Mouse (Mus musculus) neural tube, embryonic 11.5 days (tissue): ENCODE results near the gene Cdk14. TPM values are rescaled to one million over a fixed set of nuclear protein-coding genes. Genes with fewer than 3 reads are reported as not detected.

Source experiments
- ATAC-seq: fragments of 200-750 bp; cut with Nextera tagmentation; 2 replicates; pipeline ENCODE4 v1.8.0; 2017; ENCODE audit warnings: moderate number of reproducible peaks, mild to moderate bottlenecking, moderate TSS enrichment, moderate library complexity; ENCODE audit not compliant: insufficient read depth, low FRiP score, low TSS enrichment
- DNase-seq: peaks from one replicate; pipeline ENCODE4 v3.0.0-alpha.2; 2015; ENCODE audit warnings: low spot score
- H3K27ac ChIP-seq: fragments of 300-500 bp; sonication (generic); 2 replicates; pipeline ENCODE4 v1.5.1; 2014; ENCODE audit warnings: low read depth, mild to moderate bottlenecking, low read length
- H3K27me3 ChIP-seq: fragments of 300-500 bp; sonication (generic); 2 replicates; pipeline ENCODE4 v1.6.1; 2014; ENCODE audit warnings: mild to moderate bottlenecking, low read length, mixed read lengths; ENCODE audit not compliant: control insufficient read depth, insufficient read depth
- H3K36me3 ChIP-seq: fragments of 300-500 bp; sonication (generic); 2 replicates; pipeline ENCODE4 v1.6.1; 2014; ENCODE audit warnings: mild to moderate bottlenecking, low read length, moderate library complexity, mixed read lengths; ENCODE audit not compliant: control insufficient read depth, insufficient read depth
- H3K4me1 ChIP-seq: fragments of 300-500 bp; sonication (generic); 2 replicates; pipeline ENCODE4 v1.6.1; 2014; ENCODE audit warnings: low read length, mixed read lengths; ENCODE audit not compliant: control insufficient read depth, insufficient read depth
- H3K4me2 ChIP-seq: fragments of 300-500 bp; sonication (generic); 2 replicates; pipeline ENCODE4 v1.6.1; 2014; ENCODE audit warnings: low read depth, mild to moderate bottlenecking, moderate library complexity
- H3K4me3 ChIP-seq: fragments of 300-500 bp; sonication (generic); 2 replicates; pipeline ENCODE4 v1.5.1; 2014; ENCODE audit warnings: low read depth, low read length
- H3K9ac ChIP-seq: fragments of 300-500 bp; sonication (generic); 2 replicates; pipeline ENCODE4 v1.6.1; 2014; ENCODE audit warnings: mild to moderate bottlenecking, low read length
- H3K9me3 ChIP-seq: fragments of 300-500 bp; sonication (generic); 2 replicates; pipeline ENCODE4 v1.6.1; 2016; ENCODE audit warnings: low read length; ENCODE audit not compliant: control insufficient read depth
- WGBS: fragments of 180-500 bp; shearing (Covaris S2); extraction: QIAGEN DNeasy Blood & Tissue Kit; methylation state at CpG from one replicate; pipeline ENCODE4 v1.1.7; 2014; 5-methylcytosine and 5-hydroxymethylcytosine counted together
- polyA plus RNA-seq: library from polyadenylated mRNA; unstranded; fragments of >200 nt; fragmentation: Nextera tagmentation; extraction: Ambion mirVana; gene quantifications from 2 replicates; pipeline ENCODE4 v1.2.1, GENCODE M21; 2014

Cdk14 gene
- polyA plus RNA-seq, 1 experiment from 2014 or later = 29.5 TPM

GRCm38 (mm10) chr5:4870041-4870726, 549.9 kb downstream of the Cdk14 start:
- H3K4me3 ChIP-seq = no peak overlapping the region
- no peaks in the 10 kb centered on the region for H3K9me3 ChIP-seq
- no peak overlapping the region for H3K27ac ChIP-seq
- no peak for DNase-seq
- H3K4me2 ChIP-seq = no peak overlapping the region
- no peaks in the 10 kb centered on the region for H3K36me3 ChIP-seq
- H3K9ac ChIP-seq = no peak overlapping the region
- WGBS = 33% methylated on average over 4 of the region's 4 CpGs
- 0 out of 2 replicates have a peak, but pooled peaks have one; percentile 23 for ATAC-seq
- H3K4me1 ChIP-seq = peaks cover 12% of the 10 kb centered on the region
- no peaks in the 10 kb centered on the region for H3K27me3 ChIP-seq

GRCm38 (mm10) chr5:4868563-4869120, 551.5 kb downstream of the Cdk14 start:
- H3K4me3 ChIP-seq = no peak overlapping the region
- WGBS = 43% methylated on average over 6 of the region's 6 CpGs
- H3K9me3 ChIP-seq = no peaks in the 10 kb centered on the region
- H3K27ac ChIP-seq = no peak overlapping the region
- H3K4me2 ChIP-seq = no peak overlapping the region
- no peaks in the 10 kb centered on the region for H3K36me3 ChIP-seq
- no peaks in the 10 kb centered on the region for H3K27me3 ChIP-seq
- H3K4me1 ChIP-seq = peaks cover 12% of the 10 kb centered on the region
- H3K9ac ChIP-seq = no peak overlapping the region
- DNase-seq (no peak), ATAC-seq (no peak)

- 48% methylated on average over 6 of the region's 6 CpGs for WGBS
- peaks cover 12% of the 10 kb centered on the region for H3K4me1 ChIP-seq
- DNase-seq (no peak), ATAC-seq (no peak)
- H3K9ac ChIP-seq = no peak overlapping the region
- H3K4me3 ChIP-seq = no peak overlapping the region
- H3K27me3 ChIP-seq = no peaks in the 10 kb centered on the region
- no peaks in the 10 kb centered on the region for H3K9me3 ChIP-seq
- no peak overlapping the region for H3K27ac ChIP-seq
- no peaks in the 10 kb centered on the region for H3K36me3 ChIP-seq
- H3K4me2 ChIP-seq = no peak overlapping the region
Measured at GRCm38 (mm10) chr5:4867849-4868562, 552.1 kb downstream of the Cdk14 start.

- no peak for DNase-seq
- WGBS = 61% methylated on average over 8 of the region's 8 CpGs
Measured at GRCm38 (mm10) chr5:4866945-4867344, 553.2 kb downstream of the Cdk14 start.

GRCm38 (mm10) chr5:4866099-4866498, 554.0 kb downstream of the Cdk14 start:
- DNase-seq = no peak
- Histone ChIP-seq H3K27ac (no peak overlapping the region), H3K36me3 (no peaks in the 10 kb centered on the region), H3K9ac (no peak overlapping the region), H3K4me3 (no peak overlapping the region), H3K27me3 (no peaks in the 10 kb centered on the region), H3K4me2 (no peak overlapping the region), H3K4me1 (peaks cover 12% of the 10 kb centered on the region), H3K9me3 (no peaks in the 10 kb centered on the region)
- WGBS = 50% methylated on average over 1 of the region's 1 CpGs
- ATAC-seq = no peak

More at GRCm38 (mm10) chr5:4866945-4867344, 553.2 kb downstream of the Cdk14 start:
- Histone ChIP-seq H3K4me3 (no peak overlapping the region), H3K27me3 (no peaks in the 10 kb centered on the region), H3K4me1 (peaks cover 12% of the 10 kb centered on the region), H3K9me3 (no peaks in the 10 kb centered on the region), H3K27ac (no peak overlapping the region), H3K4me2 (no peak overlapping the region), H3K36me3 (no peaks in the 10 kb centered on the region), H3K9ac (no peak overlapping the region)
- ATAC-seq = no peak

GRCm38 (mm10) chr5:4861592-4861991, 558.5 kb downstream of the Cdk14 start:
- Histone ChIP-seq H3K4me2 (no peak overlapping the region), H3K9ac (no peak overlapping the region), H3K9me3 (no peaks in the 10 kb centered on the region), H3K36me3 (no peaks in the 10 kb centered on the region), H3K4me1 (peaks cover 4% of the 10 kb centered on the region; the same call in 1 of the 2 replicates), H3K27ac (no peak overlapping the region), H3K4me3 (no peak overlapping the region), H3K27me3 (no peaks in the 10 kb centered on the region)
- ATAC-seq = no peak
- 90% methylated on average over 9 of the region's 9 CpGs for WGBS
- no peak for DNase-seq

- Histone ChIP-seq H3K4me3 (no peak overlapping the region), H3K9ac (no peak overlapping the region), H3K27me3 (no peaks in the 10 kb centered on the region), H3K9me3 (no peaks in the 10 kb centered on the region), H3K4me2 (no peak overlapping the region), H3K27ac (no peak overlapping the region), H3K36me3 (no peaks in the 10 kb centered on the region), H3K4me1 (peaks cover 4% of the 10 kb centered on the region; the same call in 1 of the 2 replicates)
- WGBS = 60% methylated on average over 2 of the region's 2 CpGs
- DNase-seq (no peak), ATAC-seq (no peak)
Measured at GRCm38 (mm10) chr5:4861141-4861540, 559.0 kb downstream of the Cdk14 start.

- Histone ChIP-seq H3K27me3 (0 out of 2 replicates have a peak, but pooled peaks cover 2% of the 10 kb centered on the region), H3K4me2 (no peak overlapping the region), H3K9ac (no peak overlapping the region), H3K4me3 (no peak overlapping the region), H3K36me3 (no peaks in the 10 kb centered on the region), H3K9me3 (no peaks in the 10 kb centered on the region), H3K27ac (no peak overlapping the region), H3K4me1 (peaks cover 4% of the 10 kb centered on the region; the same call in 1 of the 2 replicates)
- DNase-seq = peak; percentile 50
- 35% methylated on average over 5 of the region's 5 CpGs for WGBS
- ATAC-seq = peak; percentile 85
Measured at GRCm38 (mm10) chr5:4858032-4858641, 562.0 kb downstream of the Cdk14 start.
